Comparison of ENCODE assay signal across 11 mouse cellular contexts in genomic region chr2:134929452-134929851, GRCm38 (mm10).
A peak's percentile ranks its signal among the peaks of the same experiment; 100 is the strongest.
DNase-seq lines count a peak whose midpoint lies in the region; ATAC-seq lines count a peak whose summit lies in the region.
"Had no signal": no experiment of that assay in that cellular context is flagged by ENCODE, and none has a peak within 500 bp of the region (broad histone marks: within the 10 kb centered on the region; RNA-seq: fewer than 3 reads in every experiment).

No protein-coding gene starts in this region.

- H3K4me2 ChIP-seq in embryonic facial prominence, embryonic 14.5 days (ENCODE audit: low read depth, low read length), result no peak overlapping the region
- no peak overlapping the region for H3K4me2 ChIP-seq in hindbrain, embryonic 16.5 days (ENCODE audit: low read length)
- no peak overlapping the region for H3K4me2 ChIP-seq in midbrain, embryonic 16.5 days (ENCODE audit: low read length)

- H3K36me3 ChIP-seq in embryonic facial prominence, embryonic 14.5 days (ENCODE audit: control insufficient read depth, insufficient read depth, low read length), result no peaks in the 10 kb centered on the region
- no peaks in the 10 kb centered on the region for H3K36me3 ChIP-seq in hindbrain, embryonic 16.5 days (ENCODE audit: control insufficient read depth, insufficient read depth, low read length)
- no peaks in the 10 kb centered on the region for H3K36me3 ChIP-seq in midbrain, embryonic 16.5 days (ENCODE audit: control insufficient read depth, insufficient read depth, low read length)
- H3K36me3 ChIP-seq: G1E had no signal

- H3K9ac ChIP-seq in embryonic facial prominence, embryonic 14.5 days (ENCODE audit: low read depth, low read length), result no peak overlapping the region
- H3K9ac ChIP-seq in hindbrain, embryonic 16.5 days (ENCODE audit: low read depth, low read length), result no peak overlapping the region
- no peak overlapping the region for H3K9ac ChIP-seq in midbrain, embryonic 16.5 days (ENCODE audit: low read depth, low read length)

- no peak overlapping the region for H3K4me3 ChIP-seq in embryonic facial prominence, embryonic 14.5 days (ENCODE audit: low read depth, low read length)
- no peak overlapping the region for H3K4me3 ChIP-seq in hindbrain, embryonic 16.5 days (ENCODE audit: low read length)
- H3K4me3 ChIP-seq in midbrain, embryonic 16.5 days (ENCODE audit: low read depth, low read length), result no peak overlapping the region
- H3K4me3 ChIP-seq: erythroblast, embryonic 14.5 days had no signal

- H3K4me1 ChIP-seq in embryonic facial prominence, embryonic 14.5 days (ENCODE audit: control insufficient read depth, insufficient read depth, low read length), result peaks cover 3% of the 10 kb centered on the region; the same call in 1 of the 2 replicates
- H3K4me1 ChIP-seq in hindbrain, embryonic 16.5 days (ENCODE audit: control insufficient read depth, insufficient read depth, low read depth, low read length), result peaks cover 5% of the 10 kb centered on the region; the same call in 1 of the 2 replicates
- peaks cover 12% of the 10 kb centered on the region for H3K4me1 ChIP-seq in midbrain, embryonic 16.5 days (ENCODE audit: control insufficient read depth, insufficient read depth, low read length)

- no peaks in the 10 kb centered on the region for H3K9me3 ChIP-seq in embryonic facial prominence, embryonic 14.5 days (ENCODE audit: control insufficient read depth, low read length)
- no peaks in the 10 kb centered on the region for H3K9me3 ChIP-seq in hindbrain, embryonic 16.5 days (ENCODE audit: control insufficient read depth, low read length)
- H3K9me3 ChIP-seq in midbrain, embryonic 16.5 days (replicated peaks; ENCODE audit: control insufficient read depth, low read length, poor library complexity, severe bottlenecking), result no peaks in the 10 kb centered on the region
- H3K9me3 ChIP-seq: G1E had no signal

- ATAC-seq in embryonic facial prominence, embryonic 14.5 days (ENCODE audit: low read depth), result 0 out of 2 replicates have a peak, but pooled peaks have one; percentile 33
- ATAC-seq in hindbrain, embryonic 16.5 days, result peak; percentile 82
- peak; percentile 86 for ATAC-seq in midbrain, embryonic 16.5 days

- H3K27me3 ChIP-seq in embryonic facial prominence, embryonic 14.5 days (replicated peaks; ENCODE audit: control insufficient read depth, insufficient read depth, low read length), result no peaks in the 10 kb centered on the region
- no peaks in the 10 kb centered on the region for H3K27me3 ChIP-seq in hindbrain, embryonic 16.5 days (replicated peaks; ENCODE audit: control insufficient read depth, insufficient read depth, low read length)
- no peaks in the 10 kb centered on the region for H3K27me3 ChIP-seq in midbrain, embryonic 16.5 days (ENCODE audit: control insufficient read depth, insufficient read depth, low read depth, low read length)

- H3K27ac ChIP-seq in embryonic facial prominence, embryonic 14.5 days (replicated peaks; ENCODE audit: low read depth, low read length), result no peak overlapping the region
- H3K27ac ChIP-seq in hindbrain, embryonic 16.5 days (ENCODE audit: low read depth, low read length), result no peak overlapping the region
- no peak overlapping the region for H3K27ac ChIP-seq in midbrain, embryonic 16.5 days (ENCODE audit: low read length)

- DNase-seq in brain, embryonic 18.5 days (ENCODE audit: low read depth, low spot score), result peak; percentile 43
- peak; percentile 22 for DNase-seq in embryonic facial prominence, embryonic 14.5 days (ENCODE audit: low spot score)
- no peak for DNase-seq in adrenal gland, postnatal 10 days
- no peak for DNase-seq in kidney, postnatal 10 days
- no peak for DNase-seq in adrenal gland, postnatal 14 days
- DNase-seq: heart, postnatal 14 days; spleen, adult 18-20 months had no signal

Comparison
In these comparisons a context has a peak if more than half of its experiments do, and no peak if none do; other contexts are left out.
1. DNase-seq: peak in brain, embryonic 18.5 days (single experiment) and embryonic facial prominence, embryonic 14.5 days (single experiment); none in adrenal gland, postnatal 10 days (single experiment), kidney, postnatal 10 days (single experiment) and adrenal gland, postnatal 14 days (single experiment).
2. ATAC-seq: peak in every context shown above with its lines; median percentile 86 in midbrain, embryonic 16.5 days; 82 in hindbrain, embryonic 16.5 days; 33 in embryonic facial prominence, embryonic 14.5 days.